Mouse (Mus musculus): ENCODE results near the gene Wfdc12.

Wfdc12 gene

DNA sequence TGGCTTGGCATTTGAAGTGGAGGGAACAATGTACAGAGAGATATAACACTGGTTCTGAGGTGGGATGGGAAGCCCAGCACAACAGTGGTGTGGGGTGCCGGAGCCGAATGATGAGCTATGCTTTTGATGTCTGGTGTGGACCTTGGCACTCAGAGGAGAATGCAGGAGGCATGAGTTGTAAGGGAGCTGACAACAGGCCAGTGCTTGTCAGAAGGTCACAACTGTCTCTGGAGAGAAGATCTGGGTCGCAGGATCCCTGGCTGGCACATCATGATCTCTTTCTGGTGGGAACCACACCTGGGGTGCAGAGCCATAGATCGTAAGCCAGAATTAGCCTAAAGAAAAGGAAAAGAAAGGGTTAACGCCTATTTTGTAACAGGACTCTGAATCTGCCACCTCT lies 12.6 kb downstream of the Wfdc12 start:
- no peak for DNase-seq (ENCODE audit: low read depth)

DNA sequence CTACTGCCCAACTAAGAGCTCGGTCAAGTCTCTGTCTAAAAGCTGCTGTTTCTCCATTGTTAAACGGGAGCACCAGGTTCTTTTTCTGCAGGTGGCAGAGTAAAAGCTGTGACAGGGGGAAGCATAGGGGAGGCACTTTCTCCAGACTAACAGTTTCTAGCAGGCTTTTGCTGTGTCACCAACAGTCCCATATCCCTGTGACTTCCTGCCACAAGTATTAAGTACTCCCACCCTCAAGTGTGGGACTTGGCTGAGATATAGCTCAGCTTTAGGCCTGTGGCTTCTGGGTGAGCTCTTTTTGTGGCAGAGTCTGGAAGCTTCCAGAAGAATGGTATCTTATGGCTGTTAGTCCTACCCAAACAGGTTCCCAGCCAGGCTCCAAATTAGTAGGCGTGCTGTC lies 14.6 kb downstream of the Wfdc12 start:
- no peak for DNase-seq (ENCODE audit: low read depth)

DNA sequence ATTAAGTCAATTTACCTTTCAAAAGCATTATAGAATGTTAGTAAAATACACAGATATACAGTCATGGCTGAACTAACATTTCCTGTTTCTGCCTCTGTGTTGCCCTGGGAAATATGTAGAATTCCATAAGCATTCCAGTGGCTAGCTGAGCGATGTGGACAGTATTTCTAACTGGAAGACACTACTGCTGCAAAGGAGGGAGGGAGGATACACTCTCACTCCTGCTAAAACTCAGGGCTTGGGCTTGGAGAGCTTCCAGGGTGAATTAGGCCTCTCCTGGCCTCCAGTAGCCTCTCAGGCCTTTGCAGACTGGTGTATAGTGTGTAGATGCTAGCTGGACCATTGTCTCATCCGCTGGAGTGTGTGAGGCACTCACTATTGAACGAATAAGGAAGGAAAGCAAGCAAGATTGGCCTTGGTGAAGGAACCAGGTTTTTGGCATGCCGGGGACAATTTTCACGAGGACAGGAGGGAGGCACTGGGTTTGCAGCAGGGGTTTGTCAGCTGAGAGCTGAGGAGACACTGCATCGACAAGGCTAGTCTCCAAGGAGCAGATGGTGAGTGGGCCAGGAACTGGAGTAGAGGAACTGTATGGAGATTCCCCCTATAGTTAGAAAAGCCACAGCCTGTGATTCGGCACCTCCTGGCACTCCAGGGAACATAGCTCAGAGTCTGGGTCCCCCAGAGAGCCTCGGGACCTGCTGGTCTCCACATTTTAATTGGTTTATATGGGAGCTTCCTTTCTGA lies 15.6 kb downstream of the Wfdc12 start:
- DNase-seq (ENCODE audit: low read depth), result no peak

DNA sequence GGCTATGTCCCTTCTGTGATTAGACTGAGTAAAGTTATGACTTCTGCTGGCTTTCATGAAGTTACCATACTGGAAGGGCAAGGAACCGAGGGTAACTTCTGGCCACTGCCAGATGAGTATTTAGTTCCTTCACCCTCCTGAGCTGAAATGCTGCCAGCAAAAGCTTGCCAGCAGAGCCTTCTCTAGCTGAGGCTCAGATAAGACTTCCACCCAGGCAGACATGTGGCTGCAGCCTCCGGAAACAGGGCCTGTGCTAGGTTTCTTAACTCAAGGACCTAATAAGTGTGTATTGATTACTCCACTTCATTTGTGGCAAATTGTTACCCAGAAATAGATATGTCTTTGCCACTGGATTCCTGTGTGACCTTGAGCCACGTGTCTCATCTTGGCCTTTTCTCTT lies 17.0 kb downstream of the Wfdc12 start:
- no peak for DNase-seq (ENCODE audit: low read depth)

DNA sequence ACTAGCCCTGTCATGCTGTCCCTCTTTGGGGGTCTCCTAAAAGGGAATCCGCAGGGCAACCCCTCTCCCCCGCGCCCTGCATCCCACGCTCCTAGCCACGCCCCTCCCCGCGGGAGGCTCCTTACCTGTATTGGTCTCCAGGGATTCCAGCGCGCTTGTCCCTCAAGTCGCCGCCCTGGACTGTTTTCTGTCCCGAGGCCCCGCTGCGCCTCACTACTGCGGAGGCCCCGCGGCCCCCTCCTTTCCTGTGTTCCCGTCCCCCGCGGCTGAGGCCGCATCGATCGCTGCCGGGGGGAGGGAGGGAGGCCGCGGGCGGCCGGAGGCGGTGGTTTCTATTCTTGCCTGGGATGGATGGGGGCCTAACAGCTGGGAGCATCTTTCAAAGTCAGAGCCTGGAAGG lies 19.5 kb downstream of the Wfdc12 start, which contains the start of gene Kcns1:
Gene Kcns1 (minus strand): TSS at position 212 of the 400 bp plus-strand sequence.
- DNase-seq (ENCODE audit: low read depth), result no peak

DNA sequence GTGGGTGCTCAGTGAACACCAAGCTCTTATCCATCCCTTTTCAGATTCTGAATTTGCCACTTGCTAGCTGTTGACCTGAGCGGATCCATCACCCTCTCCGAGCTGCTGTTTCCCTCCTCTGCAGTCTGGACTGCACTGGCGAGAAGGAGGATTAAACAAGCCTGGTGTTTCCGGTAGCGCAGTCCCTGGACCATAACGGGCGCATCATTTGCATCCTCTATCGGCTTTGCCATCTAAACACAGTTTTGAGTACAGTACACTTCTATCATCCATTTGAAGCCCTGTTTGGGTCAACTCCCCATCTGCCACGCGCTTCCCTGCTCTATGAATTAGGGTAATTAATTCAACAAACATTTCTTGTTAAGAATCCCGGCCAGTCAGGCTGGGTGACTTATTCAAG lies 20.1 kb downstream of the Wfdc12 start:
- DNase-seq (ENCODE audit: low read depth), result no peak

DNA sequence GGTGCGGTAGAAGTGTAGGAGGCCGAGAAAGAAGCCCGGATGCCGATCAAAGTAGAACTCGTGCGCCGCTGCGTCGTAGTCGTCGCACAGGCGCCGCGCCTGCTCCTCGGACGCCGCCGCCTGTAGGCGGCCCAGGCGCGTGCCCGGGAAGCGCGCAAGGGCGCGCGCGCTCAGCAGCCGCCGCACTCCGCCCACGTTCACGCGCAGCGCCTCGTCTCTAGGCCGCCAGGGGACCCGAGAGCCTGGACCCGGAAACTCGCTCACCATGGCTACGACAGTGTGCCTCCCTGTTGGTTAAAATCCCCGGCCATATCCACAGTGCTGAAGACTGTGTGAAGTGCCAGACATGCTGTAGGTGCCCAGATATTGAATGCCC lies 21.8 kb downstream of the Wfdc12 start:
- DNase-seq (ENCODE audit: low read depth), result no peak

DNA sequence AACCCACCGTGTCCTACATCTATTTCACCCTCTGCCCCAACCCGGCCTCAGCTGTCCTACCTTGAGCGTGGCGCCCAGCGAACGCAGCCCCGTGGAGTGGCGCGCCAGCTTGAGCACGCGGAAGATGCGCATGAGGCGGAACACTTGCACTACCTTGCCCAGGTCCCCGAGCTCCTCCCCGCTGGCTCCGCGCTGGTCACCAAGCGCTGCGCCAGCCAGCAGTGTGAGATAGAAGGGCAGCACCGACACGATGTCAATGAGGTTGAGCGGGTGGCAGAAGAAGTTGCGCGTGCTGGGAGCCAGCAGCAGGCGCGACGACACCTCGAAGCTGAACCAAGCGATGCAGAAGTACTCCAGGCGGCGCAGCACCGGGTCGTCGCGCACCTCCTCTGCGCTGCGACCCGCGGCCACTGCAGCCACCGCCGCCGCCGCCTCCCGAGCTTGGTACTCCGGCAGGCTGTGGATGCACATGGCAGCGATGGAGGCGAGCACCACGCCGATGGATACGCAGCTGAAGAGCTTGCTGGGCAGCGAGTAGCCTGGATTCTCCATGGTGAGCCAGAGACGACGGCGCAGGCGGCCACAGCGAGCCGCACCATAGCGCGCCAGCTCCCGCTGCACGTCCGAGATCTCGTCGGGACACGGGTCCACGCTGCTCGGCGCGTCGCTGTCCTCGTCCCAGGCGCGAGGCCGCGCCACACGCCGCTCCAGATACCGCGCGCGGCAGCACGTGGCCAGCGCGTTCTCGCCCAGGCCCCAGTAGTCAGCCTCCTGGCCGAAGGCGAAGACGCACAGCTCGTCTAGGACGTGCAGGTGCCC lies 22.4 kb downstream of the Wfdc12 start:
- DNase-seq (ENCODE audit: low read depth), result no peak

DNA sequence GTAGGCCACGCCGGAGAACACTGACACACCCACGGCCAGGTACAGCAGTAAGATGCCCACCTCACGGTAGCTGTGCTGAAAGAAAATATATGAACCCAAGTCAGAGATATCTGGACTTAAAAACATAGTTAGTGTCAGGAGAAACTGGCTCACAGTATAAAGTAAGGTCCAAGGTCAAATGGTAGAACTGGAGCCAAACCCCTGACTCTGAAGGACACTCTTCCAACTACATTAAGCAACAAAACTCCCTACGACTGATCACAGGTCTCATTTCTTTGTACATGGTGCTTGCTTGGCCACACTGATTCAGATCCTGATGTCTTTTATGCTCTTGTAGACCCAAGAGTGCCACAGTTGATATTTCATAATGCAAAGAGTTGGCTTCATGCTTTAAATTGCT lies 25.5 kb downstream of the Wfdc12 start:
- DNase-seq (ENCODE audit: low read depth), result no peak

DNA sequence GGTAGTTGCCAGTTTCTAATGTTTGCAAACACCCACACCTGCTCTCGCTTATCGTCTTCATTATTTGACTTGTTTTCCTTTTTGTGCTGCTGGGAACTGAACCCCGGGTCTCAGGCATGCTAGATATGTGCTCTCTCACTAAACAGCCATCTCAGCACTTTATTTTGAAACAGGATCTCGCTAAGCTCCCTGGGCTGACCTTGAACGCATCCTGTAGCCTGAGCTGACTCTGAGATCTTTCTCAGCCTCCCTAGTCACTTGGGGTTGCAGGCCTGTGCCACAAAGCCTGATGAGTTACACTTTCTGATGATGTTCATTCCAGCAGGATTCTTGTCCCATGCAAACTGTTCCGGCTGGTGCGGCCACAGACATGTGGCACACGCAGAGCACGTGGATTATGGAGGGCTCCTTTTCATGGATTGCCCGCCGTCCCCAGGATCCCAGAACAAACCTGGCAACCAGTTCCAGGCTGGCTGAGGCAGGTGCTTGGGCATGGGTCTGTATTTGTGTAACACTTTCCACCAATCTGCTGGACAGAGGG lies 28.8 kb downstream of the Wfdc12 start:
- no peak for DNase-seq (ENCODE audit: low read depth)

DNA sequence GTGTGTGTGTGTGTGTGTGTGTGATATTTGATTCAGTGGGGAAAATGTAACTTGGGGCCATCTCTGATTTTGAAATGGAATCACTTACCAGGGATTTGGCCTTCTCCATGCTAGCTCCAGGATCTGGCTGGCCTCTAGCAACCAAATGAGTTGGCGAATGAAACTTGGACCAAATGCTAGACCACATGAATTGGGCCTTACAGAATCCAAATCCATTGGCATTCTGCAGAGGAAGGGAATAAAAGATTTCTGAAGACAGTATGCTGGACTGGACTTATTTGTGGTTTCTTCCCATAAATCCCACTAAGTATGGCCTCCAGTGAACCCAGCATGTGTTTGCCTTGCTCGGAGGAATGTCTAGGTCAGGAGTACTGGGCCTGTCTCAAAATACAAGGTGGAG lies 31.6 kb downstream of the Wfdc12 start:
- DNase-seq (ENCODE audit: low read depth), result no peak

DNA sequence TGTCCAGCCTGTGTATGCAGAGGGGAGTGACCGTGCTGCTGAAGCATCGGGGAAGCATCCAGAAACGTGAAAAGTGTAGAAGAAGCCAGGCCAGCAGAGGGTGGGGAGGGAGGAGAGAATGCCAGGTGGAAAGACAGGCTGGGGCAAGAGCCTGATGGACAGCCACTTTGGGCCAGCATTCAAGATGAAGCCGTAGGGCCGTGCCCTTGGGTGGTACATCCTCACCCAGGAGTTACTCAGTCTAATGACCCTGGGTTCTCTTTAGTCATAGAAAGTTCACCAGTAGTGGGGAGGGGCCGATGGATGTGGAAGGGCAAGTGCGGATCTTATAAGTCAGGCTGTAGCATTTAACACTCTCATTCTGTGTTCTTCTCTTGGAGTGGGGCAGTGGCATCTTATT lies 34.2 kb downstream of the Wfdc12 start:
- DNase-seq (ENCODE audit: low read depth), result no peak

DNA sequence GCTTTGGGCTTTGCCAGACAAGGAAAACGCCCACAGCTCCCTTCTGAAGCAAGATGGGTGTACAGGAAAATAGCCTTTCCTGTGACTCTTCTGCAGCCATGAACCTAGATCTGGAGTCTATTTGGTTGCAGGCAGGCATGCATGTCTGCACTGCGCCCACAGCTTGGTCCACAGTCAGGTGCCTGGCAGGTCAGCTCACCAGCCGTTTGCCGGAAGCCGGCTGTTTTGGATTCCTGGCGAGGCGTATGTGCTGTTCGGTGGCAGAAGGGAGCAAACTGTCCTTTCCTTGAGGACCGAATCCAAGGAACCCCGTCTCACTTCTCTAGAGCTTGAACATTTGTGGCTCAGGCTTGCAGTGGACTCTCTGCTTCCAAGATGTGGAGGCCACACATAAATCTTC lies 36.4 kb downstream of the Wfdc12 start:
- no peak for DNase-seq (ENCODE audit: low read depth)

DNA sequence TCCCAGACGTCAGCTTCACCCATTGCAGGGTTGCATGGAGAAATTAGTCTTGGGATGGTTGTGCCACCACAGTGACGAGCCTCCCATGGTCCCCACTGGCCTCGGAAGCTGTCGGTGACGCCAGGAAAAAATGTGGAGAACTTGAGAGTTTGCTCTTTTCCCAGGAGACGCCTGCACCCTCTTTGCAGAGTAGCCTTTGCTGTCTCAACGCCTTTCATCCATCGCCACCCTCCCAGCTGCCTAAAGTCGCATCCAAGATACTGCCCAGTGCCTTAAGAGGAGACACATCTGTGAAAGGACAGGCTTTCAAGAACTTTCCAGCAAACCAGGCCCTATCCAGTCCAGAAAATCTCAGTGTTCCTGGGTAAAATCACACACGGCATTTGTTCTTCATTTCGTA lies 38.1 kb downstream of the Wfdc12 start:
- no peak for DNase-seq (ENCODE audit: low read depth)

DNA sequence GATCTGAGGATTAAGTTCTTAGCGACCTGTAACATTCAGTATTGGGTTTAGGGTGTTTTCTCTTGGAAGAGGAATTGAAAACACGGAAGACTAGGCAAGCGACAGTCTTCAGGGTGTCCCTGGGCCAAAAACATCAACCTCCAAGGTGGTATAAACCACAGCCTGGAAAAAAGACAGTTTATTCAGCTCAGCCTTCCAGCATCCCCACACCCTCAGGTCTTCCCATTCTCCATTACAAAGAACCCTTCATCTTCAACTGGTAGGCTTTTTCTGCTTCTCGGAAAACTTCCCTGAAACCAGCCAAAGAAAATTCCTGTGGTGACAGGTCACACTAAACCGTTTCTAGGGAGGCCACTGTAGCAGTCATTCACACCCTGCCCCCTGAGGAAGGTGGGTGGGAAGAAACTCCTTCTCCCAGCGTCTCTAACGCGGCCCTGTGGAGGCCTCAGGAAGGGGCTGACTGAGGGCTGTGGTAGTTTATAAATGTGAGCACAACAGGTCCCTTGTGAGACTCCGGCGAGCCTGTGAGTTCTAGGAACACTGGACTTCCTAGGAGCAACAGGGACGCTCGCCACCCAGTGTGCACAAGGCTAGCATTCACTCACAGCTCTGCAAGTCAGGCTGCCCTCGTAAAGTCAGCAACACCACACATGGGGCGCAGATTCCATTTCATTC lies 40.2 kb downstream of the Wfdc12 start:
- no peak for DNase-seq (ENCODE audit: low read depth)

DNA sequence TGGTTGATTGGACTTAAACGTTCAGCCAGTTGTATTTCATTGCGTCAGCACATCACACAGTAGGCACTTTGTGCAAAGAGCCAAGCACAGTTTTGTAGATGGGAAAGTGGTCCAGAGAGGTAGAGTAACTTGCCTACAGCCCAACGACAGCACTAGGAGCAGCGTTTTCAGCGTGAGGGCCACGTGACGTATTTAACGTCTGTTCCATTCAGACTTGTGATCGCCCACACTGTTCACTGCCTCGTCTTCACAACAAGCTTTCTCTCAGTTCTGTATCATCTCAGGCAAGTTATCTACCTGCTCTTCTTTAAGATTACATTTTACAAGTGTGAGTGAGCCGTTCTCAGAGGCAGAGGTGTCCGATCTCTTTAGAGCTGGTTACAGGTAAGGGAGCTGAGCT lies 43.9 kb downstream of the Wfdc12 start:
- no peak for DNase-seq (ENCODE audit: low read depth)

DNA sequence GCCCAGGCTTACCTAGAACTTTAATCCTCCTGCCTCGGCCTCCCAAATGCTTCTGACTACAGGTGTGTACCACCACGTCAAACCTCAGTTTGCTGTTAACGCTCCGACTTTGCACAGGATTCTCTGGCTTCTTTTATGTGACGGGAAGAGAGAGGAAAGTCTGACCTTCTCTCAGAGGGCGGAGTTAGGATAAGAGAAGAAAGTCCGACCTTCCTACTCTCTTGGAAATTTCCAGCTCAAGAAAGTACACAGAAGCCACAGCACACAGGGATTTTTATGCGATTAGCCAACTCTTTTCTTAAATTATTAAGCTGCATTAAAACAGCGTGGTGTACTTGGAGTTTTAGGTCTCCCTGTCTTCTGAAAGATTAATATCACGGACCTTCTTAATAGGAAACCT lies 45.9 kb downstream of the Wfdc12 start:
- DNase-seq (ENCODE audit: low read depth), result no peak

DNA sequence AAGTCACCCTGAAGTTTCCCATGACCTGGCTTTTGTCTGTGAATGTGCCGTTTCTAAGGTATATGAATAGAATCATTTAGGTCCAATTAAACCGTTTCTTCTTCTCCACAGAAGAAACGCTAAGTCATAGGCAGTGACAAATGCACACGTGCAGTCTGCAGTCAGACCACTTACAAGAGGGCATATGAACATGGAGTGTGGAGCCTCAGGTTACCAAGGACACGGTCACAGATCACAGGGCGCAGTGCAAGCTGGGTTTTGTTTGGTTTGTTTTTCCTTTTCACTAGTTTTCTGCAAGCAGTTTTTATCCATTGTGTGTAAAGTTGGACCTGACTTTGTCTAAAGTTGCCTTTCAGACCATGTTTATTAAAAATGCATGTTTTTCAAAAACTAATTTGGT lies 46.4 kb downstream of the Wfdc12 start:
- no peak for DNase-seq (ENCODE audit: low read depth)

DNA sequence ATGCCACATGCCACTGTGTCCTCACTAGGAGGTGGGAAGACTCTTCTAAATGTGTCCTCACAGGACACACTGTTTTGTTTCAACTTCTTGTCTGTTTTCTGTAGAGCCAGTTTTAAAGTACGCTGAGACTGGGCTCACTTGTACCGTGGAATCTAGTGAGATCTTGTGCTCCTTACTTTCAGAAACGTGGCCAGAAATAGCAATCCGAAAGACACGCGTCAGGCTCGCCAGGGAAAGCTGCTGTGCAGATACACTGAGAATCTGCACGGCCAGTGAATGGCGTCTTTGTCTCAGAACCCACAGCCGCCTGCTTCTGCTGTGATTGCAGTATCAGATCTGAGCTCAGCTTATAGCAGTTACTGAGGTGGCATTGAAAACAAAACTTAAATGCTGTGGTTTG lies 48.4 kb downstream of the Wfdc12 start:
- no peak for DNase-seq (ENCODE audit: low read depth)

Measured in c-Kit-positive CD71-positive TER-119-negative erythroid progenitor cells, embryonic 14.5 days (primary cell).